7 mouse cellular contexts compared by ENCODE assay signal in the genomic region with DNA sequence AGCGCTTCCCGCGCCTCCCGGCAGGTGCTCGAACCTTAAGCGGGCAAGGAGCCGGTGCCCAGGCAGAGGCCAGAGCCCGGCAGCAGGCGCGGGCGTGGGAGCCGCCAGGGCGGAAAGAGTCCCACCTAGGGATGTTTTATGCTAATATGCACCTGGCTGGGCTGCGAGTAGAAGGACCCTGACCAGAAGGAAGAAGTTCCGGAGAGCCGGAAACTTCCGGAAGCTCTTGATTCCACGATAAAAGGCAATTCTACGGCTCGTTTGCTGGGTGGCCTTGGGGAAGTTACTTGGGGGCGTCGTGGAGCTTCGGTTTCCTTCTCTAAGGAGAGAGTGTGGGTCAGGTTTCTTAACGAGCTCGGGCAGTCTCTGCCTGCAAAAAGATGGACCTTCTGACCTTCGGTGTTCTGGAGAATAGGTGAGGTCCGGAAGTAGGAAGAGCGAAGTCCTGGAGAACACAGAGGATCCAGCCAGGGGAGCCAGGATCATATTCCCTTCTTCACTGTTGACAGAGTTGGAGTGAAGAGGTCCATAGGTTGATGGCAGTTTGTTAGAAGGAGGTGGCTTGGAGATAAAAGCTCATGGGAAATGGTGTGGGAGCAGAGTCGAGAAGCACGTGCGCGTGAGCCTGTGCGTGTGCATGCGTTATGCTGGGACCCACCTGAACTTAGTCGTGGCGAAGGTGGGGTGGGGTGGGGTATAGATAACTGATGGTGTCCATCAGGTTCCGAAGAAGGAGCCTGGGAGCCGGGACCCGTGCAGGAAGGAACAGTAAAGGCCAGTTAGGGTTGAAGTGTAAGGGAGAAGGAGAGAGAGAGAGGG. TPM values are rescaled to one million over a fixed set of nuclear protein-coding genes. Genes with fewer than 3 reads are reported as not detected.
DNase-seq lines count a peak whose midpoint lies in the region; ATAC-seq and TF ChIP-seq lines count a peak whose summit lies in the region.

No protein-coding gene starts in this region.

- peak overlapping the region; percentile 72 for H3K4me2 ChIP-seq in lung, postnatal 0 days (replicated peaks; ENCODE audit: low read depth, low read length)
- peak overlapping the region; percentile 70 for H3K4me2 ChIP-seq in forebrain, embryonic 13.5 days
- peak overlapping the region; percentile 92 for H3K4me2 ChIP-seq in limb, embryonic 15.5 days
- peak overlapping the region; percentile 80 for H3K4me2 ChIP-seq in stomach, postnatal 0 days (replicated peaks; ENCODE audit: low read depth)

- H3K9ac ChIP-seq in lung, postnatal 0 days (replicated peaks; ENCODE audit: low read depth), result no peak overlapping the region; the same call in 1 of the 2 replicates
- H3K9ac ChIP-seq in forebrain, embryonic 13.5 days, result peak overlapping the region; percentile 48
- peak overlapping the region; percentile 27; the same call in 1 of the 2 replicates for H3K9ac ChIP-seq in limb, embryonic 15.5 days
- H3K9ac ChIP-seq in stomach, postnatal 0 days (ENCODE audit: low read length), result peak overlapping the region; percentile 52

- DNase-seq in lung, postnatal 0 days (ENCODE audit: low spot score), result no peak
- no peak for DNase-seq in lung, postnatal 36 days
- peak; percentile 68 for DNase-seq in stomach, postnatal 0 days (ENCODE audit: low spot score)
- DNase-seq in cerebellum, postnatal 10 days, result no peak
- no peak for DNase-seq in left cerebral cortex, adult 8-10 months (ENCODE audit: low spot score in 2 of 2)

- no peaks in the 10 kb centered on the region for H3K27me3 ChIP-seq in lung, postnatal 0 days (replicated peaks; ENCODE audit: insufficient read depth, low read length)
- peaks cover 70% of the 10 kb centered on the region for H3K27me3 ChIP-seq in forebrain, embryonic 13.5 days
- no peaks in the 10 kb centered on the region for H3K27me3 ChIP-seq in limb, embryonic 15.5 days
- no peaks in the 10 kb centered on the region for H3K27me3 ChIP-seq in stomach, postnatal 0 days (ENCODE audit: control insufficient read depth, insufficient read depth, low read length)

- H3K9me3 ChIP-seq in lung, postnatal 0 days (ENCODE audit: low read length), result no peaks in the 10 kb centered on the region
- H3K9me3 ChIP-seq in forebrain, embryonic 13.5 days (replicated peaks), result no peaks in the 10 kb centered on the region
- no peaks in the 10 kb centered on the region for H3K9me3 ChIP-seq in limb, embryonic 15.5 days
- no peaks in the 10 kb centered on the region for H3K9me3 ChIP-seq in stomach, postnatal 0 days (ENCODE audit: control insufficient read depth, low read length)

- no peak for TF ChIP-seq EP300 in lung, postnatal 0 days (IDR thresholded peaks at IDR 0.05)
- no peak for TF ChIP-seq EP300 in stomach, postnatal 0 days (optimal IDR thresholded peaks at IDR 0.05)

- TF ChIP-seq CTCF in lung, postnatal 0 days (IDR thresholded peaks at IDR 0.05), result 0 out of 2 replicates have a peak, but pooled peaks have one; percentile 5
- no peak for TF ChIP-seq CTCF in stomach, postnatal 0 days (IDR thresholded peaks at IDR 0.05; ENCODE audit: low read depth)

- 8% methylated on average over 39 of the region's 39 CpGs for WGBS in lung, postnatal 0 days
- 6% methylated on average over 39 of the region's 39 CpGs for WGBS in forebrain, embryonic 13.5 days
- 7% methylated on average over 39 of the region's 39 CpGs for WGBS in limb, embryonic 15.5 days
- 12% methylated on average over 39 of the region's 39 CpGs for WGBS in stomach, postnatal 0 days

- peaks cover 23% of the 10 kb centered on the region; the same call in 1 of the 2 replicates for H3K4me1 ChIP-seq in lung, postnatal 0 days (ENCODE audit: insufficient read depth, low read depth, low read length)
- H3K4me1 ChIP-seq in forebrain, embryonic 13.5 days, result peaks cover 31% of the 10 kb centered on the region
- peaks cover 69% of the 10 kb centered on the region for H3K4me1 ChIP-seq in limb, embryonic 15.5 days
- peaks cover 7% of the 10 kb centered on the region; the same call in 1 of the 2 replicates for H3K4me1 ChIP-seq in stomach, postnatal 0 days (replicated peaks; ENCODE audit: control insufficient read depth, insufficient read depth)

- peak overlapping the region; percentile 33 for H3K4me3 ChIP-seq in lung, postnatal 0 days (ENCODE audit: low read depth, low read length)
- peak overlapping the region; percentile 40 for H3K4me3 ChIP-seq in forebrain, embryonic 13.5 days
- H3K4me3 ChIP-seq in limb, embryonic 15.5 days, result peak overlapping the region; percentile 44
- peak overlapping the region; percentile 38 for H3K4me3 ChIP-seq in stomach, postnatal 0 days (ENCODE audit: low read depth, low read length)

- ATAC-seq in lung, postnatal 0 days, result no peak
- no peak for ATAC-seq in forebrain, embryonic 13.5 days
- no peak for ATAC-seq in limb, embryonic 15.5 days (ENCODE audit: insufficient number of reproducible peaks, low FRiP score, low TSS enrichment, low read depth)
- no peak for ATAC-seq in stomach, postnatal 0 days (ENCODE audit: low FRiP score, low TSS enrichment)

- no peak overlapping the region for H3K27ac ChIP-seq in lung, postnatal 0 days (ENCODE audit: low read length)
- H3K27ac ChIP-seq in forebrain, embryonic 13.5 days, result no peak overlapping the region
- peak overlapping the region; percentile 90 for H3K27ac ChIP-seq in limb, embryonic 15.5 days
- no peak overlapping the region for H3K27ac ChIP-seq in stomach, postnatal 0 days (replicated peaks)

- H3K36me3 ChIP-seq in lung, postnatal 0 days (ENCODE audit: insufficient read depth, low read length), result no peaks in the 10 kb centered on the region
- H3K36me3 ChIP-seq in forebrain, embryonic 13.5 days (ENCODE audit: poor library complexity, severe bottlenecking), result no peaks in the 10 kb centered on the region
- H3K36me3 ChIP-seq in limb, embryonic 15.5 days, result no peaks in the 10 kb centered on the region
- no peaks in the 10 kb centered on the region for H3K36me3 ChIP-seq in stomach, postnatal 0 days (ENCODE audit: control insufficient read depth, insufficient read depth, low read length)

RNA-seq across cellular contexts. Expression of gene Ephb3, which starts 44.4 kb away (rescaled TPM):
- polyA plus RNA-seq in lung, postnatal 0 days (2015; fragmentation: Nextera tagmentation; extraction: Ambion mirVana), result 16.3 and 19.5 TPM in 2 replicates
- polyA plus RNA-seq in forebrain, embryonic 13.5 days (2015; fragmentation: Nextera tagmentation; extraction: Ambion mirVana), result 7.1 and 8.1 TPM in 2 replicates
- polyA plus RNA-seq in limb, embryonic 15.5 days (2015; fragmentation: Nextera tagmentation; extraction: Ambion mirVana), result 33.0 and 43.8 TPM in 2 replicates
- polyA plus RNA-seq in stomach, postnatal 0 days (2015; fragmentation: Nextera tagmentation; extraction: Ambion mirVana), result 15.1 and 16.8 TPM in 2 replicates
- total RNA-seq in left cerebral cortex, adult 8-10 months (2022), result 10 to 100 TPM; 18.4 to 21.0 (median 19.9) TPM
